Comparison of ENCODE assay signal across 10 mouse cellular contexts in the genomic region with DNA sequence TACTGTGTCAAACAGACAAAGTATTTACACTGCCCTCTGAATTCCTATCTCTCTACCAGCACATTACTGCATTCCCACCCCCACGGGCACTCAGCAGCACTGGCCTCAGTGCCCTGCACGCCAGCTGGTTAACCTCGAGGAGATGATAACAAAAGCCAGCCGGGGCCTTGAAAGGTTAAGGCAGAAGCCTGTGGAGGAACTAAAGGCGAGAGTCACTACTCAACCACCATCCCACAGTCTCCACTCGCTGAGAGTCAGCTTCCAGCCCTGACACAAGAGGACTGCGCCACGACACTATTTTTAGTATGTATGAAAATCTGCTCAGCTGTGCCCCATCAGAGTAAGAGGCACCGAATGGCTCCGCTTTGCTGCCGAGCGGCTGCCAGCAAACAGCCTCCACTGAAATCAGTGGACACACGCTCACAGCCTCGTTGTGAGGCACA. TPM values are rescaled to one million over a fixed set of nuclear protein-coding genes. Genes with fewer than 3 reads are reported as not detected.
DNase-seq lines count a peak whose midpoint lies in the region; ATAC-seq and TF ChIP-seq lines count a peak whose summit lies in the region.
"Had no signal": no experiment of that assay in that cellular context is flagged by ENCODE, and none has a peak within 500 bp of the region (broad histone marks: within the 10 kb centered on the region; RNA-seq: fewer than 3 reads in every experiment).

No protein-coding gene starts in this region.

- H3K9me3 ChIP-seq in hindbrain, embryonic 10.5 days = no peaks in the 10 kb centered on the region
- no peaks in the 10 kb centered on the region for H3K9me3 ChIP-seq in hindbrain, postnatal 0 days (ENCODE audit: low read length)
- H3K9me3 ChIP-seq in embryonic facial prominence, embryonic 15.5 days (replicated peaks) = no peaks in the 10 kb centered on the region

- H3K4me2 ChIP-seq in hindbrain, postnatal 0 days (ENCODE audit: low read depth, low read length) = no peak overlapping the region
- H3K4me2 ChIP-seq in embryonic facial prominence, embryonic 15.5 days (replicated peaks) = 0 out of 2 replicates have a peak overlapping the region, but pooled peaks have one; percentile 1

- no peaks in the 10 kb centered on the region for H3K27me3 ChIP-seq in hindbrain, embryonic 10.5 days (ENCODE audit: insufficient read depth, poor library complexity, severe bottlenecking)
- no peaks in the 10 kb centered on the region for H3K27me3 ChIP-seq in hindbrain, postnatal 0 days (ENCODE audit: insufficient read depth, low read length)
- H3K27me3 ChIP-seq in embryonic facial prominence, embryonic 15.5 days = no peaks in the 10 kb centered on the region

- 70% methylated on average over 14 of the region's 14 CpGs for WGBS in hindbrain, embryonic 10.5 days
- WGBS in hindbrain, postnatal 0 days = 54% methylated on average over 14 of the region's 14 CpGs
- WGBS in embryonic facial prominence, embryonic 15.5 days = 43% methylated on average over 14 of the region's 14 CpGs
- WGBS in olfactory bulb, adult 2 months = 24% methylated on average over 14 of the region's 14 CpGs

- no peak overlapping the region for H3K4me3 ChIP-seq in hindbrain, embryonic 10.5 days
- H3K4me3 ChIP-seq in hindbrain, postnatal 0 days (ENCODE audit: low read length) = no peak overlapping the region
- H3K4me3 ChIP-seq in embryonic facial prominence, embryonic 15.5 days (replicated peaks) = no peak overlapping the region
- H3K4me3 ChIP-seq in olfactory bulb, adult 2 months (ENCODE audit: insufficient read depth, low read depth, low read length) = no peak overlapping the region

- TF ChIP-seq CTCF in hindbrain, postnatal 0 days (IDR thresholded peaks at IDR 0.05; ENCODE audit: low read depth) = no peak
- TF ChIP-seq CTCF in olfactory bulb, adult 2 months (IDR thresholded peaks at IDR 0.05; ENCODE audit: insufficient read depth, low read depth, low read length) = no peak

- DNase-seq in hindbrain, embryonic 10.5 days (ENCODE audit: low spot score) = no peak
- no peak for DNase-seq in hindbrain, postnatal 0 days (ENCODE audit: low spot score)
- peak; percentile 44 for DNase-seq in ovary, postnatal 36 days (ENCODE audit: low spot score)
- DNase-seq in ovary, postnatal 14 days (ENCODE audit: low spot score) = no peak
- DNase-seq: gastrocnemius, postnatal 25 days; thymus, postnatal 14 days had no signal

- no peak for TF ChIP-seq POLR2A in olfactory bulb, adult 2 months (IDR thresholded peaks at IDR 0.05; ENCODE audit: insufficient read depth, low read depth, low read length)

- H3K4me1 ChIP-seq in hindbrain, embryonic 10.5 days (replicated peaks) = peaks cover 31% of the 10 kb centered on the region
- no peaks in the 10 kb centered on the region; the same call in 1 of the 2 replicates for H3K4me1 ChIP-seq in hindbrain, postnatal 0 days (ENCODE audit: insufficient read depth, low read length)
- peaks cover 23% of the 10 kb centered on the region for H3K4me1 ChIP-seq in embryonic facial prominence, embryonic 15.5 days
- peaks cover 16% of the 10 kb centered on the region for H3K4me1 ChIP-seq in olfactory bulb, adult 2 months (ENCODE audit: control insufficient read depth, insufficient read depth, low read length)

- peak overlapping the region; percentile 59; the same call in 1 of the 2 replicates for H3K27ac ChIP-seq in hindbrain, embryonic 10.5 days
- no peak overlapping the region; the same call in 1 of the 2 replicates for H3K27ac ChIP-seq in hindbrain, postnatal 0 days
- H3K27ac ChIP-seq in embryonic facial prominence, embryonic 15.5 days (replicated peaks) = peak overlapping the region; percentile 73
- peak overlapping the region; percentile 74 for H3K27ac ChIP-seq in olfactory bulb, adult 2 months (ENCODE audit: insufficient read depth, low read depth, low read length)
- H3K27ac ChIP-seq: kidney, postnatal 0 days had no signal

- H3K36me3 ChIP-seq in hindbrain, embryonic 10.5 days = 0 out of 2 replicates have a peak, but pooled peaks cover 5% of the 10 kb centered on the region
- H3K36me3 ChIP-seq in hindbrain, postnatal 0 days (ENCODE audit: insufficient read depth, low read length) = no peaks in the 10 kb centered on the region
- H3K36me3 ChIP-seq in embryonic facial prominence, embryonic 15.5 days = no peaks in the 10 kb centered on the region

- ATAC-seq in hindbrain, postnatal 0 days = no peak
- ATAC-seq in embryonic facial prominence, embryonic 15.5 days (ENCODE audit: insufficient number of reproducible peaks, low FRiP score, low TSS enrichment, low read depth) = 0 out of 2 replicates have a peak, but pooled peaks have one; percentile 25
- ATAC-seq in inflammation-experienced regulatory T-cells, adult 6 months = no peak

- no peak overlapping the region for H3K9ac ChIP-seq in hindbrain, postnatal 0 days (replicated peaks; ENCODE audit: low read length)
- no peak overlapping the region for H3K9ac ChIP-seq in embryonic facial prominence, embryonic 15.5 days

RNA-seq across cellular contexts. Expression of a gene that starts 35.0 kb away (rescaled TPM):
- 12.1 and 15.1 TPM in 2 replicates for polyA plus RNA-seq in hindbrain, embryonic 10.5 days (2016; fragmentation: Nextera tagmentation; extraction: Ambion mirVana)
- total RNA-seq in hindbrain, postnatal 0 days (2014; rRNA removed) = 32.8 and 42.4 TPM in 2 replicates
- polyA plus RNA-seq in hindbrain, postnatal 0 days (2015; fragmentation: Nextera tagmentation; extraction: Ambion mirVana) = 18.4 and 21.0 TPM in 2 replicates
- 18.3 and 18.7 TPM in 2 replicates for polyA plus RNA-seq in embryonic facial prominence, embryonic 15.5 days (2015; fragmentation: Nextera tagmentation; extraction: Ambion mirVana)
- not detected in 2 replicates for polyA plus RNA-seq in olfactory bulb, adult 2 months (2012; ENCODE audit: insufficient read depth, insufficient read length, low replicate concordance, missing spikeins)
- polyA plus RNA-seq in inflammation-experienced regulatory T-cells, adult 6 months (2017; shearing (Covaris generic)) = 10 to 100 TPM in 2 of 3 experiments, 1 to 10 TPM in 1; 5.3 to 17.0 (median 16.5) TPM
